Mouse (Mus musculus) limb, embryonic 10.5 days (tissue): ENCODE results near the gene Bbx. TPM values are rescaled to one million over a fixed set of nuclear protein-coding genes. Genes with fewer than 3 reads are reported as not detected.

Source experiments
- DNase-seq: peaks from one replicate; pipeline ENCODE4 v3.0.0-alpha.2; 2017; ENCODE audit warnings: low spot score
- H3K27ac ChIP-seq: fragments of 300-500 bp; sonication (generic); 2 replicates; pipeline ENCODE4 v1.5.1; 2016; ENCODE audit warnings: mild to moderate bottlenecking
- H3K27me3 ChIP-seq: fragments of 300-500 bp; sonication (generic); 2 replicates; pipeline ENCODE4 v1.6.1; 2016; ENCODE audit warnings: low read depth, mild to moderate bottlenecking; ENCODE audit not compliant: poor library complexity, severe bottlenecking
- H3K36me3 ChIP-seq: fragments of 300-500 bp; sonication (generic); 2 replicates; pipeline ENCODE4 v1.6.1; 2016; ENCODE audit warnings: mild to moderate bottlenecking, moderate library complexity
- H3K4me1 ChIP-seq: fragments of 300-500 bp; sonication (generic); 2 replicates; pipeline ENCODE4 v1.6.1; 2016
- H3K4me3 ChIP-seq: fragments of 300-500 bp; sonication (generic); 2 replicates; pipeline ENCODE4 v1.5.1; 2016; ENCODE audit warnings: mild to moderate bottlenecking, moderate library complexity
- H3K9me3 ChIP-seq: fragments of 300-500 bp; sonication (generic); replicated peaks from 2 replicates; pipeline ENCODE4 v1.6.1; 2016; ENCODE audit warnings: mild to moderate bottlenecking
- WGBS: fragments of 180-500 bp; shearing (Covaris S2); methylation state at CpG from one replicate; pipeline ENCODE4 v1.1.7; 2016; 5-methylcytosine and 5-hydroxymethylcytosine counted together
- polyA plus RNA-seq: library from polyadenylated mRNA; unstranded; fragments of >200 nt; fragmentation: Nextera tagmentation; extraction: Ambion mirVana; gene quantifications from 2 replicates; pipeline ENCODE4 v1.2.1, GENCODE M21; 2016

Bbx gene
- polyA plus RNA-seq, 1 experiment from 2014 or later, result 42.2 TPM

GRCm38 (mm10) chr16:50200214-50200613, 232.0 kb downstream of the Bbx start:
- WGBS, result 95% methylated on average over 15 of the region's 15 CpGs
- no peaks in the 10 kb centered on the region for H3K27me3 ChIP-seq
- peaks cover 60% of the 10 kb centered on the region for H3K36me3 ChIP-seq
- H3K9me3 ChIP-seq, result no peaks in the 10 kb centered on the region
- H3K4me3 ChIP-seq, result no peak overlapping the region
- H3K4me1 ChIP-seq, result no peaks in the 10 kb centered on the region
- no peak for DNase-seq
- H3K27ac ChIP-seq, result no peak overlapping the region

- H3K4me3 ChIP-seq, result no peak overlapping the region
- no peaks in the 10 kb centered on the region for H3K4me1 ChIP-seq
- no peak for DNase-seq
- peaks cover 54% of the 10 kb centered on the region for H3K36me3 ChIP-seq
- no peaks in the 10 kb centered on the region for H3K9me3 ChIP-seq
- no peak overlapping the region for H3K27ac ChIP-seq
- no peaks in the 10 kb centered on the region for H3K27me3 ChIP-seq
- 64% methylated on average over 4 of the region's 4 CpGs for WGBS
Measured at GRCm38 (mm10) chr16:50196118-50196517, 236.1 kb downstream of the Bbx start.

GRCm38 (mm10) chr16:50192626-50193025, 239.6 kb downstream of the Bbx start:
- Histone ChIP-seq H3K4me3 (no peak overlapping the region), H3K27ac (no peak overlapping the region), H3K36me3 (peaks cover 26% of the 10 kb centered on the region), H3K4me1 (peaks cover 3% of the 10 kb centered on the region; the same call in 1 of the 2 replicates), H3K9me3 (no peaks in the 10 kb centered on the region), H3K27me3 (no peaks in the 10 kb centered on the region)
- no peak for DNase-seq
- 96% methylated on average over 1 of the region's 1 CpGs for WGBS

GRCm38 (mm10) chr16:50189108-50189507, 243.1 kb downstream of the Bbx start:
- H3K9me3 ChIP-seq, result no peaks in the 10 kb centered on the region
- H3K4me3 ChIP-seq, result no peak overlapping the region
- 70% methylated on average over 6 of the region's 6 CpGs for WGBS
- no peaks in the 10 kb centered on the region for H3K27me3 ChIP-seq
- DNase-seq, result no peak
- peaks cover 12% of the 10 kb centered on the region for H3K4me1 ChIP-seq
- H3K27ac ChIP-seq, result no peak overlapping the region
- peaks cover 12% of the 10 kb centered on the region for H3K36me3 ChIP-seq

GRCm38 (mm10) chr16:50186604-50187003, 245.6 kb downstream of the Bbx start:
- 78% methylated on average over 6 of the region's 6 CpGs for WGBS
- no peaks in the 10 kb centered on the region for H3K9me3 ChIP-seq
- no peaks in the 10 kb centered on the region for H3K27me3 ChIP-seq
- H3K36me3 ChIP-seq, result no peaks in the 10 kb centered on the region
- peaks cover 12% of the 10 kb centered on the region for H3K4me1 ChIP-seq
- no peak overlapping the region for H3K4me3 ChIP-seq
- H3K27ac ChIP-seq, result no peak overlapping the region
- no peak for DNase-seq

GRCm38 (mm10) chr16:50185041-50185440, 247.1 kb downstream of the Bbx start:
- H3K27me3 ChIP-seq, result no peaks in the 10 kb centered on the region
- H3K9me3 ChIP-seq, result no peaks in the 10 kb centered on the region
- H3K36me3 ChIP-seq, result no peaks in the 10 kb centered on the region
- H3K4me1 ChIP-seq, result peaks cover 12% of the 10 kb centered on the region
- no peak overlapping the region for H3K4me3 ChIP-seq
- H3K27ac ChIP-seq, result no peak overlapping the region
- DNase-seq, result peak; percentile 45
- 17% methylated on average over 5 of the region's 5 CpGs for WGBS

- no peak overlapping the region for H3K27ac ChIP-seq
- DNase-seq, result no peak
- H3K4me3 ChIP-seq, result no peak overlapping the region
- WGBS, result 81% methylated on average over 8 of the region's 8 CpGs
- no peaks in the 10 kb centered on the region for H3K9me3 ChIP-seq
- no peaks in the 10 kb centered on the region for H3K36me3 ChIP-seq
- peaks cover 9% of the 10 kb centered on the region for H3K4me1 ChIP-seq
- H3K27me3 ChIP-seq, result no peaks in the 10 kb centered on the region
Measured at GRCm38 (mm10) chr16:50182988-50183387, 249.2 kb downstream of the Bbx start.

- Histone ChIP-seq H3K27ac (no peak overlapping the region), H3K4me3 (no peak overlapping the region), H3K9me3 (no peaks in the 10 kb centered on the region), H3K36me3 (no peaks in the 10 kb centered on the region), H3K27me3 (no peaks in the 10 kb centered on the region), H3K4me1 (peaks cover 9% of the 10 kb centered on the region)
- 84% methylated on average over 10 of the region's 10 CpGs for WGBS
- no peak for DNase-seq
Measured at GRCm38 (mm10) chr16:50182561-50182960, 249.6 kb downstream of the Bbx start.

- H3K36me3 ChIP-seq, result no peaks in the 10 kb centered on the region
- DNase-seq, result no peak
- H3K9me3 ChIP-seq, result no peaks in the 10 kb centered on the region
- no peak overlapping the region for H3K27ac ChIP-seq
- 75% methylated on average over 7 of the region's 7 CpGs for WGBS
- no peaks in the 10 kb centered on the region for H3K4me1 ChIP-seq
- no peak overlapping the region for H3K4me3 ChIP-seq
- H3K27me3 ChIP-seq, result no peaks in the 10 kb centered on the region
Measured at GRCm38 (mm10) chr16:50172760-50173159, 259.4 kb downstream of the Bbx start.

GRCm38 (mm10) chr16:50170812-50171211, 261.4 kb downstream of the Bbx start:
- DNase-seq, result no peak
- no peaks in the 10 kb centered on the region for H3K36me3 ChIP-seq
- 91% methylated on average over 5 of the region's 5 CpGs for WGBS
- H3K9me3 ChIP-seq, result no peaks in the 10 kb centered on the region
- H3K4me1 ChIP-seq, result no peaks in the 10 kb centered on the region
- no peak overlapping the region for H3K27ac ChIP-seq
- no peaks in the 10 kb centered on the region for H3K27me3 ChIP-seq
- H3K4me3 ChIP-seq, result no peak overlapping the region

GRCm38 (mm10) chr16:50167983-50168299, 264.2 kb downstream of the Bbx start:
- Histone ChIP-seq H3K4me3 (no peak overlapping the region), H3K27me3 (no peaks in the 10 kb centered on the region), H3K4me1 (peaks cover 6% of the 10 kb centered on the region; the same call in 1 of the 2 replicates), H3K36me3 (no peaks in the 10 kb centered on the region), H3K27ac (no peak overlapping the region), H3K9me3 (no peaks in the 10 kb centered on the region)
- DNase-seq, result no peak
- 92% methylated on average over 10 of the region's 10 CpGs for WGBS

GRCm38 (mm10) chr16:50167231-50167982, 264.8 kb downstream of the Bbx start:
- DNase-seq, result no peak
- no peaks in the 10 kb centered on the region for H3K36me3 ChIP-seq
- H3K4me3 ChIP-seq, result no peak overlapping the region
- no peak overlapping the region for H3K27ac ChIP-seq
- H3K4me1 ChIP-seq, result peaks cover 6% of the 10 kb centered on the region; the same call in 1 of the 2 replicates
- WGBS, result 83% methylated on average over 16 of the region's 16 CpGs
- no peaks in the 10 kb centered on the region for H3K9me3 ChIP-seq
- H3K27me3 ChIP-seq, result no peaks in the 10 kb centered on the region

GRCm38 (mm10) chr16:50160418-50161271, 271.5 kb downstream of the Bbx start:
- no peak for DNase-seq
- 95% methylated on average over 11 of the region's 11 CpGs for WGBS

More at GRCm38 (mm10) chr16:50160418-50161271, 271.5 kb downstream of the Bbx start:
- Histone ChIP-seq H3K36me3 (no peaks in the 10 kb centered on the region), H3K4me3 (no peak overlapping the region), H3K27me3 (no peaks in the 10 kb centered on the region), H3K4me1 (peaks cover 6% of the 10 kb centered on the region; the same call in 1 of the 2 replicates), H3K9me3 (no peaks in the 10 kb centered on the region), H3K27ac (no peak overlapping the region)
